In genomic region chr6:28422651-28423290, GRCm38 (mm10) we compare ENCODE assay signal across 9 mouse cellular contexts. TPM values are rescaled to one million over a fixed set of nuclear protein-coding genes. Genes with fewer than 3 reads are reported as not detected.
DNase-seq lines count a peak whose midpoint lies in the region; ATAC-seq and TF ChIP-seq lines count a peak whose summit lies in the region.
"Had no signal": no experiment of that assay in that cellular context is flagged by ENCODE, and none has a peak within 500 bp of the region (broad histone marks: within the 10 kb centered on the region; RNA-seq: fewer than 3 reads in every experiment).

No protein-coding gene starts in this region.

- H3K9me3 ChIP-seq in kidney, embryonic 15.5 days (replicated peaks), result no peaks in the 10 kb centered on the region
- H3K9me3 ChIP-seq in hindbrain, embryonic 15.5 days, result no peaks in the 10 kb centered on the region
- H3K9me3 ChIP-seq in midbrain, postnatal 0 days (ENCODE audit: low read length), result no peaks in the 10 kb centered on the region

- TF ChIP-seq POLR2A in cortical plate, adult 2 months (IDR thresholded peaks at IDR 0.05; ENCODE audit: extremely low read depth, insufficient read depth, low read length), result no peak

- peak overlapping the region; percentile 64 for H3K4me2 ChIP-seq in kidney, embryonic 15.5 days
- peak overlapping the region; percentile 76 for H3K4me2 ChIP-seq in hindbrain, embryonic 15.5 days
- peak overlapping the region; percentile 62 for H3K4me2 ChIP-seq in midbrain, postnatal 0 days (ENCODE audit: low read depth, low read length, poor library complexity, severe bottlenecking)

- TF ChIP-seq CTCF in cortical plate, adult 2 months (IDR thresholded peaks at IDR 0.05; ENCODE audit: extremely low read depth, insufficient read depth, low read length), result no peak
- TF ChIP-seq CTCF in midbrain, postnatal 0 days (IDR thresholded peaks at IDR 0.05), result no peak

- ATAC-seq in kidney, embryonic 15.5 days (replicated peaks; ENCODE audit: low FRiP score), result no peak
- peak; percentile 15 for ATAC-seq in hindbrain, embryonic 15.5 days (ENCODE audit: low FRiP score, low read depth)
- ATAC-seq in midbrain, postnatal 0 days (ENCODE audit: low FRiP score), result no peak

- H3K27me3 ChIP-seq in kidney, embryonic 15.5 days, result no peaks in the 10 kb centered on the region
- no peaks in the 10 kb centered on the region for H3K27me3 ChIP-seq in hindbrain, embryonic 15.5 days
- H3K27me3 ChIP-seq in midbrain, postnatal 0 days (ENCODE audit: insufficient read depth, low read length), result no peaks in the 10 kb centered on the region

- DNase-seq in kidney, adult 11 months, result no peak
- no peak for DNase-seq in midbrain, postnatal 0 days (ENCODE audit: low spot score)
- DNase-seq in frontal cortex, postnatal 36 days (ENCODE audit: low spot score in 2 of 2), result no peak
- no peak for DNase-seq in urinary bladder, postnatal 10 days (ENCODE audit: low spot score)
- DNase-seq in right cerebral cortex, postnatal 36 days (ENCODE audit: low spot score in 2 of 2), result no peak

- no peak overlapping the region for H3K9ac ChIP-seq in kidney, embryonic 15.5 days
- H3K9ac ChIP-seq in hindbrain, embryonic 15.5 days, result 0 out of 2 replicates have a peak overlapping the region, but pooled peaks have one; percentile 81
- no peak overlapping the region for H3K9ac ChIP-seq in midbrain, postnatal 0 days (replicated peaks; ENCODE audit: low read length, poor library complexity, severe bottlenecking)

- H3K4me1 ChIP-seq in kidney, embryonic 15.5 days, result peaks cover 51% of the 10 kb centered on the region
- H3K4me1 ChIP-seq in cortical plate, adult 2 months (ENCODE audit: control insufficient read depth, insufficient read depth, low read length), result peaks cover 13% of the 10 kb centered on the region
- H3K4me1 ChIP-seq in hindbrain, embryonic 15.5 days (replicated peaks), result peaks cover 53% of the 10 kb centered on the region
- H3K4me1 ChIP-seq in midbrain, postnatal 0 days (ENCODE audit: insufficient read depth, low read length), result peaks cover 24% of the 10 kb centered on the region

- WGBS in kidney, embryonic 15.5 days, result 72% methylated on average over 15 of the region's 15 CpGs
- WGBS in hindbrain, embryonic 15.5 days, result 72% methylated on average over 15 of the region's 15 CpGs
- WGBS in midbrain, postnatal 0 days, result 70% methylated on average over 15 of the region's 15 CpGs

- H3K4me3 ChIP-seq in kidney, embryonic 15.5 days (replicated peaks), result peak overlapping the region; percentile 68
- peak overlapping the region; percentile 98 for H3K4me3 ChIP-seq in cortical plate, adult 2 months (ENCODE audit: insufficient read depth, low read length)
- H3K4me3 ChIP-seq in hindbrain, embryonic 15.5 days, result peak overlapping the region; percentile 80
- peak overlapping the region; percentile 88; the same call in 1 of the 2 replicates for H3K4me3 ChIP-seq in midbrain, postnatal 0 days (ENCODE audit: low read depth, low read length)

- H3K36me3 ChIP-seq in kidney, embryonic 15.5 days, result peaks cover 38% of the 10 kb centered on the region
- peaks cover 31% of the 10 kb centered on the region for H3K36me3 ChIP-seq in hindbrain, embryonic 15.5 days
- H3K36me3 ChIP-seq in midbrain, postnatal 0 days (ENCODE audit: insufficient read depth, low read length), result peaks cover 26% of the 10 kb centered on the region

- peak overlapping the region; percentile 57 for H3K27ac ChIP-seq in kidney, embryonic 15.5 days
- peak overlapping the region; percentile 54; the same call in 1 of the 2 replicates for H3K27ac ChIP-seq in cortical plate, adult 2 months (ENCODE audit: insufficient read depth, low read length)
- H3K27ac ChIP-seq in hindbrain, embryonic 15.5 days (replicated peaks), result peak overlapping the region; percentile 80; the same call in 1 of the 2 replicates
- H3K27ac ChIP-seq in midbrain, postnatal 0 days (ENCODE audit: low read depth, low read length), result no peak overlapping the region

RNA-seq across cellular contexts. Expression of gene Arf5, which starts 0.6 kb away (rescaled TPM):
- 319 and 322 TPM in 2 replicates for polyA plus RNA-seq in kidney, embryonic 15.5 days (2015; fragmentation: Nextera tagmentation; extraction: Ambion mirVana)
- 414 and 415 TPM in 2 replicates for polyA plus RNA-seq in cortical plate, adult 2 months (2012; rRNA removed)
- polyA plus RNA-seq in hindbrain, embryonic 15.5 days (2015; fragmentation: Nextera tagmentation; extraction: Ambion mirVana), result 414 and 437 TPM in 2 replicates
- total RNA-seq in midbrain, postnatal 0 days (2014; rRNA removed), result 378 and 412 TPM in 2 replicates
- 456 and 484 TPM in 2 replicates for polyA plus RNA-seq in midbrain, postnatal 0 days (2015; fragmentation: Nextera tagmentation; extraction: Ambion mirVana)

RNA-seq across cellular contexts. Expression of gene Fscn3, which starts 4.8 kb away (rescaled TPM):
- 0.08 TPM in 1 of 2 replicates, not detected in the other for polyA plus RNA-seq in kidney, embryonic 15.5 days (2015; fragmentation: Nextera tagmentation; extraction: Ambion mirVana)
- not detected in 2 replicates for polyA plus RNA-seq in cortical plate, adult 2 months (2012; rRNA removed)
- not detected in 2 replicates for polyA plus RNA-seq in hindbrain, embryonic 15.5 days (2015; fragmentation: Nextera tagmentation; extraction: Ambion mirVana)
- total RNA-seq in midbrain, postnatal 0 days (2014; rRNA removed), result 0.19 TPM in 1 of 2 replicates, not detected in the other
- not detected in 2 replicates for polyA plus RNA-seq in midbrain, postnatal 0 days (2015; fragmentation: Nextera tagmentation; extraction: Ambion mirVana)

RNA-seq across cellular contexts. Expression of gene Gcc1, which starts 5.4 kb away (rescaled TPM):
- 10.7 and 11.3 TPM in 2 replicates for polyA plus RNA-seq in kidney, embryonic 15.5 days (2015; fragmentation: Nextera tagmentation; extraction: Ambion mirVana)
- 9.5 and 9.7 TPM in 2 replicates for polyA plus RNA-seq in cortical plate, adult 2 months (2012; rRNA removed)
- 10.9 and 11.0 TPM in 2 replicates for polyA plus RNA-seq in hindbrain, embryonic 15.5 days (2015; fragmentation: Nextera tagmentation; extraction: Ambion mirVana)
- 11.2 and 14.6 TPM in 2 replicates for total RNA-seq in midbrain, postnatal 0 days (2014; rRNA removed)
- 8.6 and 8.7 TPM in 2 replicates for polyA plus RNA-seq in midbrain, postnatal 0 days (2015; fragmentation: Nextera tagmentation; extraction: Ambion mirVana)

RNA-seq across cellular contexts. Expression of gene Zfp800, which starts 25.0 kb away (rescaled TPM):
- polyA plus RNA-seq in kidney, embryonic 15.5 days (2015; fragmentation: Nextera tagmentation; extraction: Ambion mirVana), result 19.3 and 21.4 TPM in 2 replicates
- 6.7 and 8.1 TPM in 2 replicates for polyA plus RNA-seq in cortical plate, adult 2 months (2012; rRNA removed)
- 22.4 and 24.6 TPM in 2 replicates for polyA plus RNA-seq in hindbrain, embryonic 15.5 days (2015; fragmentation: Nextera tagmentation; extraction: Ambion mirVana)
- 24.1 and 28.6 TPM in 2 replicates for total RNA-seq in midbrain, postnatal 0 days (2014; rRNA removed)
- 16.6 and 22.1 TPM in 2 replicates for polyA plus RNA-seq in midbrain, postnatal 0 days (2015; fragmentation: Nextera tagmentation; extraction: Ambion mirVana)

RNA-seq across cellular contexts. Expression of gene Pax4, which starts 26.4 kb away (rescaled TPM):
- not detected in 2 replicates for polyA plus RNA-seq in kidney, embryonic 15.5 days (2015; fragmentation: Nextera tagmentation; extraction: Ambion mirVana)
- polyA plus RNA-seq in cortical plate, adult 2 months (2012; rRNA removed), result 0.10 TPM in 1 of 2 replicates, not detected in the other
- polyA plus RNA-seq in hindbrain, embryonic 15.5 days (2015; fragmentation: Nextera tagmentation; extraction: Ambion mirVana), result not detected in 2 replicates
- total RNA-seq in midbrain, postnatal 0 days (2014; rRNA removed), result not detected in 2 replicates
- 0.37 TPM in 1 of 2 replicates, not detected in the other for polyA plus RNA-seq in midbrain, postnatal 0 days (2015; fragmentation: Nextera tagmentation; extraction: Ambion mirVana)
- total RNA-seq: neutrophil, adult 5-6 weeks had no signal
